Mouse (Mus musculus) brain, embryonic 14.5 days (tissue): ENCODE measurements around the gene Deaf1.

Experiments used
- CTCF ChIP-seq: fragments of 200-500 bp; IDR thresholded peaks from 2 replicates; pipeline ENCODE4 v1.5.1; 2012; ENCODE audit warnings: inconsistent platforms, mild to moderate bottlenecking, moderate library complexity, borderline replicate concordance; ENCODE audit not compliant: insufficient read depth, insufficient read length; ENCODE audit errors: extremely low read depth
- POLR2A ChIP-seq: fragments of 200-500 bp; IDR thresholded peaks from 2 replicates; pipeline ENCODE4 v1.6.1; 2012; ENCODE audit warnings: mild to moderate bottlenecking, inconsistent platforms, borderline replicate concordance; ENCODE audit not compliant: poor library complexity, insufficient read depth, insufficient read length, severe bottlenecking; ENCODE audit errors: extremely low read depth

- TF ChIP-seq CTCF (no peak), POLR2A (no peak)
Measured at GRCm38 (mm10) chr7:141277701-141278678, 49.5 kb downstream of the Deaf1 start.
